Mouse (Mus musculus): ENCODE measurements around the gene Kcnc1. TPM values are rescaled to one million over a fixed set of nuclear protein-coding genes. Genes with fewer than 3 reads are reported as not detected.

The Kcnc1 gene
- total and polyA plus RNA-seq, 2 experiments from 2014 or later: not detected

DNA sequence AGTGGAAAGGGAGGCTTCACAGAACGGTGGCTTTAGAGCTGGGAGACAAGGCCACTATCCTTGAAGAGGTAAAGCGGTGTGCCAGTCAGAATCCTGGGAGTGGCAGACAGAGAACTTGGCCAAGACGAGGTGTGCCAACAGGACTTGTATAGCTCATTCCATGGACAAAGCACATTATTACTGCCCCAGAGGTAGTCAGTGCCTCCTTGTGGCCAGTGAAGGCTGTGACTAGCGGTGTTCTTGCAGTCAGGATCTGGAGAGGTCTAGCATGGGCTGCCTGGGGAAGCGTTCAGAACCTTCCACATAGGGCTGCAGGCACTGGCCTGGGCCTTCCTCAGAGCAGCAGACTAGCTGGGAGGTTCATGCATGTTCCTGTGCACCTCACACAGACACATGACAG is 39.5 kb downstream of the Kcnc1 start:
- ATAC-seq (ENCODE audit: insufficient read depth, low read depth) (no peak), DNase-seq (ENCODE audit: low spot score) (no peak)
- no peak overlapping the region for H3K27ac ChIP-seq (ENCODE audit: low read depth)
- H3K9ac ChIP-seq (replicated peaks; ENCODE audit: low read depth, low read length): no peak overlapping the region
- WGBS: 86% methylated on average over 5 of the region's 5 CpGs
- H3K9me3 ChIP-seq (replicated peaks; ENCODE audit: control insufficient read depth, low read length): no peaks in the 10 kb centered on the region
- H3K4me2 ChIP-seq (ENCODE audit: low read depth, low read length): no peak overlapping the region
- H3K36me3 ChIP-seq (replicated peaks; ENCODE audit: control insufficient read depth, insufficient read depth, low read length): no peaks in the 10 kb centered on the region
- no peaks in the 10 kb centered on the region for H3K4me1 ChIP-seq (ENCODE audit: control insufficient read depth, insufficient read depth)
- TF ChIP-seq CTCF (IDR thresholded peaks at IDR 0.05; ENCODE audit: low read depth) (no peak), EP300 (IDR thresholded peaks at IDR 0.05; ENCODE audit: low read depth) (no peak)
- H3K27me3 ChIP-seq (ENCODE audit: control insufficient read depth, insufficient read depth, low read length): no peaks in the 10 kb centered on the region
- no peak overlapping the region for H3K4me3 ChIP-seq (ENCODE audit: low read depth, low read length)

DNA sequence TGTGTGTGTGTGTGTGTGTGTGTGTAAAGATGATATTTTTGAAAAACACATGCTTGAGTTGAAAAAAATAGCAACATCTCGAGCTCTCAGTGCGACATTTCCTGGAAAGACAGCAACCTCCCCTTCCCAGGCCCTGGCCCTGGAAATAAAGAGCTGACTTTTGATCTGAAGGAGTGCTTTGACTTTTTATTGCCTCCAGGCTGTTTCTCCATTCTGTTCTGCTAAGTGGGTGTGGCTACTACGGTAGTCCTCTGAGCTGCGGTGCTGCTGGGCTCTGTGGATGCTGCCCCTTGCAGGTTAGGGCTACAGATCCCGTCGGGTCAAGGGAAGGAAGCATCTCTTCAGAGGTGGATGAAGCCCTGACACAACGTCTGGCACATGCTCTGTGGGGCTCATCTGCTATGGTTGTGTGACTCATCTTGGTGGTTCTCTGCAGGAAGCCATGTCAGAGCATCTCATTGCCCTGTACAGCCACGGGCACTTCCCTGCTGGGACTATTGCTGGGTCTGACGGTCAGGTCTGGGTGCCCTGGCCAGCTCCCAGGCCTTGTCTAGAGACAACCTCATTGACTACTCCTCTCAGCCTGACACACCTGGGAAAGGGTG is 42.3 kb downstream of the Kcnc1 start:
- H3K27me3 ChIP-seq (ENCODE audit: control insufficient read depth, insufficient read depth, low read length): no peaks in the 10 kb centered on the region
- WGBS: 65% methylated on average over 9 of the region's 9 CpGs
- H3K4me1 ChIP-seq (ENCODE audit: control insufficient read depth, insufficient read depth): no peaks in the 10 kb centered on the region
- no peak overlapping the region for H3K9ac ChIP-seq (replicated peaks; ENCODE audit: low read depth, low read length)
- no peaks in the 10 kb centered on the region for H3K36me3 ChIP-seq (replicated peaks; ENCODE audit: control insufficient read depth, insufficient read depth, low read length)
- H3K4me3 ChIP-seq (ENCODE audit: low read depth, low read length): no peak overlapping the region
- TF ChIP-seq EP300 (IDR thresholded peaks at IDR 0.05; ENCODE audit: low read depth) (no peak), CTCF (IDR thresholded peaks at IDR 0.05; ENCODE audit: low read depth) (no peak)
- no peak overlapping the region for H3K27ac ChIP-seq (ENCODE audit: low read depth)
- H3K9me3 ChIP-seq (replicated peaks; ENCODE audit: control insufficient read depth, low read length): no peaks in the 10 kb centered on the region
- DNase-seq (ENCODE audit: low spot score): no peak
- no peak for ATAC-seq (ENCODE audit: insufficient read depth, low read depth)
- no peak overlapping the region for H3K4me2 ChIP-seq (ENCODE audit: low read depth, low read length)

DNA sequence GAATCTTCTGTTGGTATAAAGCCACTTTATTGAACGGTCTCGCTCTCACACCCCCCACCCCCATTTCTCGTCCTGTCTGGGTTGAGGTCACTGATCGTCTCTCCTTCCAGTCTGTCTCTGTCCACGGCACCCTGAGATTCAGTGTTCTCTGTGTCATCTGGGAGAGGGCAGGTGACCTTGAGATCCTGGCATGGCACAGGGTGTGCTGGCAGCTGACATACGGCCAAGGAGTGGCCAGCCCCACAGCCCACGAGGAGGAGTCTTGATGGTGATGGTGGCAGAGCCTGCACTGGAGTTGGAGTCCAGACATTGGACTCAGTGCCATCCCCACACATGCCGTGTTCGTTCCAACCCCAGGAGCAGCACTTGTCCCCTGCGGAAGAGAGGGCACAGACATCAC is 46.9 kb downstream of the Kcnc1 start:
- no peaks in the 10 kb centered on the region for H3K27me3 ChIP-seq (ENCODE audit: control insufficient read depth, insufficient read depth, low read length)
- no peak overlapping the region for H3K4me3 ChIP-seq (ENCODE audit: low read depth, low read length)
- H3K9ac ChIP-seq (replicated peaks; ENCODE audit: low read depth, low read length): no peak overlapping the region
- TF ChIP-seq CTCF (IDR thresholded peaks at IDR 0.05; ENCODE audit: low read depth): no peak
- TF ChIP-seq EP300 (IDR thresholded peaks at IDR 0.05; ENCODE audit: low read depth): no peak
- H3K36me3 ChIP-seq (replicated peaks; ENCODE audit: control insufficient read depth, insufficient read depth, low read length): no peaks in the 10 kb centered on the region
- no peaks in the 10 kb centered on the region for H3K9me3 ChIP-seq (replicated peaks; ENCODE audit: control insufficient read depth, low read length)
- 74% methylated on average over 10 of the region's 10 CpGs for WGBS
- no peak for DNase-seq (ENCODE audit: low spot score)
- ATAC-seq (ENCODE audit: insufficient read depth, low read depth): no peak
- H3K4me1 ChIP-seq (ENCODE audit: control insufficient read depth, insufficient read depth): no peaks in the 10 kb centered on the region
- H3K27ac ChIP-seq (ENCODE audit: low read depth): no peak overlapping the region
- H3K4me2 ChIP-seq (ENCODE audit: low read depth, low read length): no peak overlapping the region

DNA sequence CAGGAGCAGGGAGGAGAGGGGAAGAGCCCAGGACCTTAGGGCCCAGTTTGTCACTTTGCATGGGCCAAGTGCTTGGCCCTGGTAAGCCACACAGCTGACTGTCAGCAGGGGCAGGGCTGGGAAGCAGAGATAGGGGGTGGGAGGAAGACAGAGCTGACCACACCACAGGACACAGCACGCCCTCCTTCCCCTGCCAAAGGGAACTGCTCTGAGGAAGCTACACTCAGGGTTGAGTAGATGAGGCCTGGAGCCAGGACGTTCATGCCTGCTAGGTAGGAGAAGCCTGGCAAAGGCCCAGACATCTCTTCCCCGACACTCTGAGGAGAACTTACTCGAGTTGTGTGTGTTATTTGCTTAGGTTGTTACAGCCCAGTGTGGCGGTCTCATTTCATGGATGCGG is 49.6 kb downstream of the Kcnc1 start:
- no peak overlapping the region for H3K27ac ChIP-seq (ENCODE audit: low read depth)

DNA sequence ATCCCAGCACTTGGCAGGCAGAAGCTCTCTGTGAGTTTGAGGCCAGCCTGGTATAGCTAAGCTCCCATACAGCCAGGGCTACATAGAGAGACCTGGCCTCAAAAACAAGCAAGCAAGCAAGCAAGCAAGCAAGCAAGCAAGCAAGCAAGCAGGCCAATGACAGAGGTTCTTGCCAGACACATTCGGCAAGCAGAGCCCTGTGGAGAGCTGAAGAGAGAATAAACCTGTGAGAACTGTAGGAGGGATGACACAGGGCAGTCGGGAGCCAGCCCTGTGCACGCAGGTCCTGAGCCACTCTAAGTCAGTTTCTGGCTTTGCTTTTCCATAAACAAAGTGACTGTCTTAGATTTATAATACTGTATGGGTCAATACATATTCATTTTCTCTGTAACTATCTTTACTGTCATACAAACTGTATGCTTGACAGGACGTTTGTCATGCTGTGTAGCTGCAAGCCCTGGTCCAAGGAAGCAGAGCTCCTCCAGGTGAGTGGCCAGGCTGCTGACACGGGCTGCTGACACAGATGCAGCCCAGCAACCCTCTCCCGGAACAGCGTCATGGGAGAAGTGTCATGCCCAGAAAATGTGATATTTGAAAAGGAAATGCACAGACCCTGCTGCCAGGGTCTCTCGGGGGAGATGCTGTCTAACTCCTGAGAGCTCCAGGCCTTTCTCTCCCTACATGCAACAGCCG is 51.3 kb downstream of the Kcnc1 start:
- Histone ChIP-seq H3K4me2 (ENCODE audit: low read depth, low read length) (no peak overlapping the region), H3K9me3 (replicated peaks; ENCODE audit: control insufficient read depth, low read length) (no peaks in the 10 kb centered on the region), H3K4me3 (ENCODE audit: low read depth, low read length) (no peak overlapping the region), H3K4me1 (ENCODE audit: control insufficient read depth, insufficient read depth) (no peaks in the 10 kb centered on the region), H3K36me3 (replicated peaks; ENCODE audit: control insufficient read depth, insufficient read depth, low read length) (no peaks in the 10 kb centered on the region), H3K9ac (replicated peaks; ENCODE audit: low read depth, low read length) (no peak overlapping the region), H3K27me3 (ENCODE audit: control insufficient read depth, insufficient read depth, low read length) (no peaks in the 10 kb centered on the region), H3K27ac (ENCODE audit: low read depth) (no peak overlapping the region)
- 63% methylated on average over 9 of the region's 9 CpGs for WGBS
- ATAC-seq (ENCODE audit: insufficient read depth, low read depth) (no peak), DNase-seq (ENCODE audit: low spot score) (no peak)
- no peak for TF ChIP-seq EP300 (IDR thresholded peaks at IDR 0.05; ENCODE audit: low read depth)
- no peak for TF ChIP-seq CTCF (IDR thresholded peaks at IDR 0.05; ENCODE audit: low read depth)

More for the DNA sequence above, 49.6 kb downstream of the Kcnc1 start:
- no peaks in the 10 kb centered on the region for H3K36me3 ChIP-seq (replicated peaks; ENCODE audit: control insufficient read depth, insufficient read depth, low read length)
- no peaks in the 10 kb centered on the region for H3K4me1 ChIP-seq (ENCODE audit: control insufficient read depth, insufficient read depth)
- no peak for ATAC-seq (ENCODE audit: insufficient read depth, low read depth)
- no peak for DNase-seq (ENCODE audit: low spot score)
- H3K27me3 ChIP-seq (ENCODE audit: control insufficient read depth, insufficient read depth, low read length): no peaks in the 10 kb centered on the region
- H3K9ac ChIP-seq (replicated peaks; ENCODE audit: low read depth, low read length): no peak overlapping the region
- no peak overlapping the region for H3K4me2 ChIP-seq (ENCODE audit: low read depth, low read length)
- H3K9me3 ChIP-seq (replicated peaks; ENCODE audit: control insufficient read depth, low read length): no peaks in the 10 kb centered on the region
- no peak overlapping the region for H3K4me3 ChIP-seq (ENCODE audit: low read depth, low read length)
- TF ChIP-seq CTCF (IDR thresholded peaks at IDR 0.05; ENCODE audit: low read depth): no peak
- no peak for TF ChIP-seq EP300 (IDR thresholded peaks at IDR 0.05; ENCODE audit: low read depth)
- WGBS: 62% methylated on average over 6 of the region's 6 CpGs
